Mouse (Mus musculus): ENCODE results near the gene Vmn2r57.
A peak's percentile ranks its signal among the peaks of the same experiment; 100 is the strongest.
"Not testable (repeated sequence)": the region's sequence is repeated elsewhere in the genome, so short reads cannot be mapped to it uniquely, and the experiment has no call there.

Vmn2r57 gene

DNA sequence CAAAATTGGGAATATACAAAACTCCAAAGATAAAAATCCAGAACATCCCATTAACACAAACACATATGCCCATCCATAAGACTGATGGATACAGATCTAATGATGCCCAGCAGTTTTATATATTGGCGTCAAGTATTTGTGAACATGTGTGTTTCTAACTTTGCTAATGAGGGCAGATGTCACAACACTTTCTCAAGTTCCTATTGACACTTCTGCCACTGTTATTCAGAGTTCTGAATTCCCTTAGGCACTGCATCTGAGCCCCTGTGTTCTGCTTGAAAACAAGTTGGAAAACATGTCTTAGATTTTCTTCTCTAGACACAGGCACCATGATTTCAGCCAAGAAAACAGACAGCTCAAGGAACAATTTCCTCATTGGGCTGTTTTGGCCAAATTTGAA lies at the start of gene Vmn2r57:
Gene Vmn2r57 (minus strand): TSS at position 101 of the 400 bp plus-strand sequence.
- not testable (repeated sequence) for DNase-seq

DNA sequence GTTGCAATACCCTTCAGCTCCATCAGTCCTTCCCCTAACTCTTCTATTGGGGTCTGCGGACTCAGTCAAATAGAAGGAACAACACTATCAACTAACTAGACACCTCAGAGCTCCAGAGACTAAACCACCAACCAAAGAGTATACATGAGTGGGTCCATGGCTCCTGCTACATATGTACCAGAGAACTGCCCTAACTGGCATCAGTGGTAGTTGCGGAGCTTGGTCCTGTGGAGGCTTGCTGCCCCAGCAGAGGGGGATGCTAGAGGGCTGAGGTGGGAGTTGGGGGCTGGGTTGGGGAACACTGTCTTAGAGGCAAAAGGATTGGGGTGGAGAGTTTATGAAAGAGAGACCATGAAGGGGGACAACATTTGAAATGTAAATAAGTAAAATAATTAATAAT lies 49.4 kb upstream of the Vmn2r57 start:
- DNase-seq = no peak

DNA sequence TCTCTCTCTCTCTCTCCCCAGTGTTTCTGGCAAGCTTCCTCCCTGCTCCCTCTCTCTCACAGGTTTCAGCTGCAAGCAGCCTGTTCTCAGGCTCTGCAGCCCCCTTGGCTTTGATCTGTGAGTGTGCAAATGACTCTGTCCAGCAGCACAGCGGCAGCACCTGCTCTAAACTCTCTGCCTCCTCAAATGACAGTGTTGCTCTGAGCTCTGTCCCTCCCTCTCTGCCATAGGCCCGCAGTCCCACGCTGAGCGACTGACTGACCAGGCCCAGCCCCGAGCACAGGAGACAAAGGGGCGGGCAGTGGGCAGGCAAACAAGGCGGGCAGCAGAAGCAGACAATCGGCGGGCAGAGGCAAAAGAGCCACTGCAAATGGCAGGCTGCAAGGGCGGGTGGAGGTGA lies 3.4 kb upstream of the Vmn2r57 start:
- no peak for DNase-seq

DNA sequence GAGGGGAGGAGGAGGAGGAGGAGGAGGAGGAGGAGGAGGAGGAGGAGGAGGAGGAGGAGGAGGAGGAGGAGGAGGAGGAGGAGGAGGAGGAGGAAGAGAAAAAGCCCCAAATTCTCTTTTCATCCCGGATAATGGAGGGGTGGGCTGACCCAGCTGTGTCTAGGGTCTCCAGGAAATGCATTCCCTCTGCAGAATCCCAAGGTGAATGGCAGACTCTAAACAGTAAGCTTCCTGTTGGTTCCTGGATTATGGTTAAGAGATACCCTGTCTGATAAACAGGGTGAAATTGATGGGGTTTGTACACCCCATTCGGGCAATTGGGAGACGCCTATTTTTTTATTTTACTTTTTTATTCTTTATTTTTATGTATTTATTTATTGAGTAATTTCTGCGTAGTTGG lies 54.4 kb downstream of the Vmn2r57 start:
- no peak for DNase-seq

DNA sequence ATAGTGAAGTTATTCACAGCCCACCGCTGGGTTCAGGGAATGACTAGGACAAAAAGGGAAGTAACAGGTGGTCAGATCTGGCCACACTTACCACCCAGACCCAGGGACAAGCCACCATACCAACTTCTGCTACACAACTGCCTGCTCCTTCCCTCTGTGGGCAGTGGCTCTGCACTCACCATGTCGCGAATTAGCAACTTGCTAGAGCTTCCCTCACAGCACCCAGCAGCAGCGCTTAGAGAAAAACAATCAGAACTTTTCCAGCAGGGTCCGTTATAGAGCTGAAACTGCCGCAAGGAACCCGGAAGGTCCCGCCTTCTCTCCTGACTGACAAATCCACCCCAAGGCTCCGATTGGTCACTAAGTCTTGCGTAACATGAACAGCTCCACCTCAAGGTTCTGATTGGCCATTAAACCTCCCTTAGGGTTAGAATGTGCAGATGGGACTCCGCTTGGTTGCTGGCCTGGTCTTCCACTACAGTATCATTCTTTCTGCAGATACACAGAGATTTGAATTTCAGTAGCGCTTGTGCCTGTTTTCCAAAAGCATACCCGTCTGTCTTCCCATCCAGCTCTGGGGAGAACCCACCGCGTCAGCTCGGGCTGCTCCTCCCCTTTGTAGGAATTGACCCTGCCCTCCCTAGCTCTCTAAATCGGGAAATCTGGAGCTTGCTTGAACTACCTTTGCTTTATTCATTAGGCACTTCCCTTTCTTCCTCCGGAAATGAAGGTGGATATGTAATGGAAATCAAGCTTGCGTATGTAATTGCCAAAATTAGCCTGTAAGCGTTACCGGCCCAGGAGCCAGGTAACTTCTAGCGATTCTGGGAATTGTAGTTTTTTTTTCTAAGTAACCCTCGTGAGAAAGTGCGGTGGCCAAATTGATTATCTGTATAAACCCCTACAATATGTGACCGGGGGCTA lies 55.2 kb downstream of the Vmn2r57 start, which contains the start of gene AI987944:
Gene AI987944 (minus strand): TSS at position 332 of the 924 bp plus-strand sequence.
- peak; percentile 67 for DNase-seq
